Mouse (Mus musculus) naive thymus-derived CD4-positive, alpha-beta T cell, adult 2 months (primary cell): ENCODE measurements around the gene Gpr27.

Experiments
- DNase-seq: peaks from one replicate; pipeline ENCODE4 v3.0.0-alpha.2; 2011; ENCODE audit warnings: low read depth

The Gpr27 gene

DNA sequence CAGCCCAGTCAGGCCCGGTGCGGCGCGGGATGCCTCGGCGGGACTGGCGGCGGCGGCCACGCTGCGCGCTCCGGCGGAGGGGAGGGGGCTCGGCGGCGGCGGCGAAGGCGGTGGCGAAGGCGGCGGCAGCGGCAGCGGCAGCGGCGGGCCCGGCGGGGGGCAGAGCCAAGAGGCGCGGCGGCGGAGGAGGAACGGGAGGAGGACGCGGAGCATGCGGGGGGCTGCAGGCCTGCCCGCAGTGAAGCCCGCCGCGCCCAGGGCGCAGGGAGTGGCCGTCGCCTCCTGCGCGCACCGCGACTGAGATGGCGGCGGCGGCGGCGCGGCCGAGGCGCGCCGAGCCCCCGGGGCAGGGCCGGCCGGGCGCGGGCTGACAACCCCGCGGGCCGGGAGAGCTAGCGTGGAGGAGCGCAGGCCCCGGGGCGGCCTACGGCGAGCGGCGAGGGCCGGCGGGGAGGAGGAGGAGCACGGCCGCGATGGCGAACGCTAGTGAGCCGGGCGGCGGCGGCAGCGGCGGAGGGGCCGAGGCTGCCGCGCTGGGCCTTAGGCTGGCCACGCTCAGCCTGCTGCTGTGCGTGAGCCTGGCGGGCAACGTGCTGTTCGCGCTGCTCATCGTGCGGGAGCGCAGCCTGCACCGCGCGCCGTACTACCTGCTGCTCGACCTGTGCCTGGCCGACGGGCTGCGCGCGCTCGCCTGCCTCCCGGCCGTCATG is at the start of gene Gpr27:
Gpr27 (plus strand) TSS at position 474 of the 710 bp plus-strand sequence.
- no peak for DNase-seq

DNA sequence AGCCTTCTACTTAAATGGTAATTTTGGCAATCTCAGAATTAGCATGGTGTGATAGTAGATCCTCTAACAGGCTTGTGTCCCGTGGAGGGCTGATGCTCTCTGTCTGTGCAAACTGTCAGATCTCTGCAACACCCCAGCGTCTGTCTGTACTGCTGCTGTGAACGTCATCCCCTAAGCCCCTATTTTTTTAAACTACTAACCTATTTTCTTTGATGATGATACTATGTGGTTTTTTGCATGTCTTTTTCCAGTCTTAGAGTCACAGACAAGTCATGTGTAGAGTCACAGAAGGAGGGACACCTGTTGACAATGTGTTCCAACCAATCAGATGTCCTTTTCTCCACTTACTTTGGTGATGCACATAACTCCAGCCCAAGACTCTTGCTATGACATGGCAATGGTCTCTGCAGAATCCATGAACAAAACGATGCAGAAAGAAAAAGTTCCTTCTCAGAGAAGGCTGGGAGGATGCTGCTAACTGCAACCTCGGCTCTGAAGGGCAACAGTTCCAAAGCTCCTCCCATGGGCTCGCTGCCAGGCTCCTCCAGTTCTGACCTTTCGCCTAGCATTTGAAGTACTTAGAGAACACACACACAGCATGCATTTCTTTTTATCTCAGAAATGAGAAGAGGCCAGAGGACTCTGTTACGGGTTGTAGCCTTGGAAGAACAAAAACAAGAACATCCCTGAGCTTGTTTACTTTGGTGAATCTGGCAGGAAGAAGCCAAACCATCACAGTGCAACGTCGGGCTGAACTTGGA is 48.9 kb upstream of the Gpr27 start:
- DNase-seq: peak; percentile 75

DNA sequence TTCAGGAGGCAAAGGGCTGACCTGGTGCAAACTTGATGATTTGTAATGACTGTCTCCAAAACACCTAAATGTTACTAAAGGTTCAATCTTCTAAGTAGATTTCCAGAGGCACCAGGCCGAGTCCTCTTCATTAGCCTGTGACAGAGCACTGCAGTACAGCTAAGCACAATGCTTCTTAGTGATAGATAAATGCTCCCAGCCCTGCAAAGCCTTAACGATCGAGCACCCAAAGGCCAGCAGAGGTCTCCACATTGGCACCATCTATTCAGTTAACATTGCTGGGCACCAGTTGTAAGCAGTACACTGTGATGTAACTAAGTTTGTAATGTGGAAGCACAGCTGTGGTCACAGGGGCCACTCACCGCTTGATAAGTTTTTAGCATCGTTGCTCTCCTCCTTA is 48.1 kb upstream of the Gpr27 start:
- DNase-seq: peak; percentile 24

DNA sequence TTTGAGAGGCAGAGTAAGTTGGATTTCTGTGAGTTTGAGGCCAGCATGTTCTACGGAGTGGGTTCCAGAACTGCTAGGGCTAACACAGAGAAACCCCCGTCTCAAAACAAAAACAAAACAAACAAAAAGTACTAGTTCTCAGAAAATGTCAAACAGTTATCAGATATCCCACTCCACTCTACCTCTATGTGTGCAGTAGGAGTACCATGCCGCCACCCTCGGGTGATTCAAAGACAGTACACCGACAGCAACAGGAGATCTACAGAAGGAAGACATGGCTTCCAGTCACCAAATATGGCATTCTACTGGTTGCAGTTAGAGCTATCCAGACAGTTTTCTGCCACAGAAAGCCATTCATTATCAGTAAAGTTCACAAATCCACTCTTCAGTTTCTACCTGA is 47.6 kb upstream of the Gpr27 start:
- DNase-seq: peak; percentile 63

DNA sequence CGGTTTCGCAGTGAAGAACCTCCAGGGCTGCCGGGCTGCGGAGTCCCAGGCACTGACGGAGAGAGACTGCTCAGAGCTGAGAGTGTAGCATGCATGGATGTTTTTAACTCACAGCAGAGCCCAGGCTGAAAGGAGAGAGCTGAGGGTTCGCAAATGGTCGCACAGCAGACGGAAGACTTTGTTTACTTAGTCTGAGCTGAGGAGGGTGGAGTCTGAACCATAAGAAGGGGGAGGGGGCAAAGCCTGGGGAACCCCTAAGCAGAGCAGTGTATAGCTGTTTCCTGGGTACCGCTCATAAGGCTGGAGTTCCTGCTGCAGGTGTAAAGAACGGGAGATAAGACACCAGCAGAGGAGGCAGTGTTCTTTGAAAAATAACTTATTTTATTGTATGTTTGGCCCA is 46.1 kb upstream of the Gpr27 start:
- DNase-seq: peak; percentile 78

DNA sequence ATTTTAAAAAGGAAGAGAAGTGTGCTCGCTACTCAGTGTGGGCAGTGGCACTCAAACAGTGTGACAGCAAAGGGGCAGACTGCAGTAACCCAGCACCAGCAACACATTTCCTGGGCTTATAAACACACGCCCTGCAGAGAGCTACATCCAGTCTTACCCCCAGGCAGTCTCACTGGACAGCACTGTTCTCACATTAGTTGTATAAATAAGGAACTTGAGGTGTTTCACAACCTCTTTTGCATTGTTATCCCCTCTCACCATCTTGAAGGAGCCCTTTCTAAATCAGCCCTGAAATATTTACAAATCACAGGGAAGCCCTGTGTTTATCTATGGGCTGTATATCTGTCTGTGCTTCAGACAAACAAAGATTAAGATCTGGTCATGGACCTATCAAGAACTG is 43.2 kb upstream of the Gpr27 start:
- DNase-seq: no peak

DNA sequence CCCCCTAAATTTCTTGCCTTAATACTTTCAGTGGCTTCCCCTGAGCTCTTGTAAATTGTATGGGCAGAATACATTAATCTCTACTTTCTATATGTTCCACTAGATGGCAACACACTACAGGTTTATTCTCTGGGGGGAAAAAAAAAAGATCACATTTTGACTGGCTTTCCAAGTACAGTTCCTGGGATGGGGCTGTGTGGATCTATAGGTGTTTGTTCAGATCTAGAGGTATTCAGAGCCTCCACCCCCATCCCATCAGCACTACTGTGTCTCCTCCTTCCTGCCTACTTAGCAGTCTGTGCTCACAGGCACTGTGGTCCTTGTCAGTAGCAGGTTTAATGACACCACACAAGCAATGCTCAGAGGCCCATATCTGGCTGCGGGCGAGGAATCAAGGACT is 40.1 kb upstream of the Gpr27 start:
- DNase-seq: peak; percentile 29

DNA sequence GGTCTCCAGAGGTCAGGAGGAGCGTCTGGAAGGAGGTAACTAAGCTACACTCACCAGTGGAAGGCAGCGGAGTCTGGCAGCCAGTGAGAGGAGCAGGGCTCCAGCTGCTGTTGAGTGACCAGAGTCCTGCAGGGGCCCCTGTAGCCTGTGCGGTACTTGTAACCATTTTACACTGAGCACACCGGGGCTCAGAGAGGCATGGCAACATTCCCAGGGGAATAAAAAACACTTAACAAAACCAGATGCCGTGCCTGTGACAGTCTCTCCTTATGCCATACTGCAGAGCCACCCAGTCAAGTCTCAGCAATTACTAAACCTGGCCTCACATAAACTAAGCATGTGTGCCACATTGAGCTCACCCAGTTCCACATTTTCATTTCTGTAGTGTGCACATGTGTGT is 38.1 kb upstream of the Gpr27 start:
- no peak for DNase-seq

DNA sequence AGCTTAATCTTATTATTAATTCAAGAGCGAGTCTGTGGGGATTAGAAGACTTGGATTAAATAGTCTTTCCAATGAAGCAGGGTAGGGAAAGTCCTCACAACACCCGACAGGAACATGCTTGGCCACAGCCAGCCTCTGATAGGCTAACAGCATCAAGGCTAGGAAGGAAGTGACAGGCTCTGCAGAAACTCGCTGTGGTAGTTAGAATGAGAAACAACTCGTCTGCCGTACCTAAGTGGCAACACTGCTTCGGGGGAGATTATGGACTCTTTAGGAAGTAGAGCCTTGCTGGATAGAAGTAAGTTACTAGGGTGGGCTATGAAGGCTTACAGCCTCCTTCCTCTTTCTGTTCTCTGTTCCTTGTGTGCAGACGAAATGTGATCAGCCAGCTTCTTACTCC is 37.0 kb upstream of the Gpr27 start:
- peak; percentile 75 for DNase-seq

DNA sequence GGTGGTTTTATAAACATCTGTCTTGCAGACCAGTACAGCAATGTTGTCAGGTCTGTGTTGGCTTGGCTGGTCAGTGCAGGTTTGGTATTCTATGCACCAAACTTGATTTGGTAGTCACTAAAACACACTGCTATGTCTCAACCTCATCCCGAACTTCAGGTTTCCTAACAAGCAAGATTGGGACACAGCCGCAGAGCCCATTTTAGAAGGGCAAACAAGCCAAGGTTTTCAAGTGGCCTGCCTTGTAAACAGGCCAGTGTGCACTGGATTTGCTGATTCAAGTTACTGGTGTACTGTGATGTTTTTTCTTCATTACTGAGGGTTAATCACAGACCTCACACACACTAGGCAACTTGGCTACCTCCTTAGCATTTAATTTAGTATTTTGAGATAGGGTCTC is 36.4 kb upstream of the Gpr27 start:
- no peak for DNase-seq

DNA sequence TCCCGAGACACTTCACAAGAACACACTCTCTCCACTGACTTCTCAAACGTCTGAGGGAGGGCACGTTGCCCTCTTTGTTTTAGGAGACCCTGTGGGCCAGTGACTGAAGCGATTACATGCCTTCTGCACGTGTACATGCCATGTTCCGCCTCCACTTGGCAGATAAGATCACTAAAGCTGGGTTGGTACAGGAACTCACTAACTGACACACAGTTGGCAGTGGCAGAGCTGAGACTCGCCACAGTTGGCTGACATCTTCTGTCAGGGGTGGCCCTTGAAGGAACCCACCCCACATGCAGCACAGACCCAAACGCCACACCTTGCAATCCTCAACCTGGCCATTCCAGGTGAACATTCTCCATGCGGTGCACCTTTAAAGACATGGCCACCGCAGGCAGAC is 33.9 kb upstream of the Gpr27 start:
- DNase-seq: peak; percentile 67

DNA sequence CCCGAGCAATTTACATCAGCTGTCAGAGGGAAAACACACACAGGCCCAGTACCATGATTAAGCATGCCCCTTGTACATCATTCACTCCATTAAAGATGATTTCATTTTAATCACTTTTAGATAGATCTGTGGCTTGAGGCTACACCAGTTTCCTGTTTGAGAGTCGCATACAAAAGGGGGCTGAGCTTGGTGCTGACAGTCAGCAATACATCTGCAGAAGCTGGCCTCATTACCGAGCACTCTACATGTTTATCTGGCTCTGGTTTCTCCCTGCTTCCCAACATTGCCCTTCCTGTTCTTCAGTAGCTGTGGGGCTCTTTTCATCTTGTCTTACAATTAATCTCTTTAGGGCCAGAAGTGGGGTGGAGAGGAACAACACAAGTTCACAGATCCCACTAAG is 32.0 kb upstream of the Gpr27 start:
- DNase-seq: peak; percentile 49

DNA sequence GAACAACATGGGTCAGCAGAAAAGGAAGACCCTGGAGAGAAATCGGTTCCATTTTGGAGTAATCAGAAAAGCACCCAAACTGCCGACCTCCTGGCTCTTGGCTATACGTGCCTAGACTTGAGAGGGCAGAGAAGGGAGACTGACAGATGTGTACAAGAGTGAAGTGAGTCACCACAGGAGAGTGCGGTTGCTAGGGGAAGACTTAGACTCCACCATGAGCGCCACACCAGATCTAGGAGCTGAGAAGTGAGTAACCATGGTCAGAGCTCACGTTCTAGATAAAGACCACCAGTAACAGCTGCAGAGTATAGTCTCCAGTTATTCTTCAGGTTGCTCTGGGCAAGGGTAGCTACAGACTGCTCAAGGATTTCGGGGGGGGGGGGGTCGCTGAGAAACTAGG is 29.2 kb upstream of the Gpr27 start:
- no peak for DNase-seq

DNA sequence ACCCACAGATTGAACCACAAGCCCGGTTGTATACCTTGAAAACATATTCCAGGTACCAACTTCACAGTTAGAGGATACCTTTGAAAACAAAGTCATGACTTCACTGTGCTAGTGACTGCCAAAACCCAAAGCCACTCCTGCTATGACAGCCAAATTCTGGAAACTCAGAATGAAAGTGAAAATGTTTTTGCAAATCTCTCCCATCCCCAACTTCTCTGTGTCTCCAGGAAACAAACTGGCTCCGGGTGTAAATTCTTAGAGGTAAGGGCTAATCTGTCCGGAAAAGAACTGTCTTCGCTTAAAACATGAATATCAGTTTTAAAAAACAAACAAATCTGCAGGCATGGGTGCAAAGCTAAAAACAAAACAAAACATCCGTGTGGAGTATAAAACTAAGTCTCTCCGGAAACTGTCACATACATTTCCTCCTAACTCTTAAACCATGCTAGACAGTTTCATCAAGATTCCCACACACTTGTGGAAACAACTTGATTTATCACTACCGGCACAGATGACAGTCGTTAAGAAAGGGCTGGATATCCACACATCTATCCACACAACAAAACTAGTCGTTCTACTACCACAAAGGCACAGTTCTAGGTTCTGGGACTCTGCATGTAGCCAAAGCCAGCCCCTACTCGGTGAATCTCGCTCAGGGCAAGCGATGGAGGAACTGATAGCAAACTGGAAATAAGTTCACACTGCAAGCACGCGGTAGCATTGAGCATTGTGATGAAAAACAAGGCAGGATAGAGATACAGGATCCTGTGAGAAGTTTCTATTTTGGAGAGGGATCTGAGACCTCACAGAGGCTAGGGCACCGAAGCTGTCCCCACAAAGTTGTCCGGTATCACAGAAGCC is 26.8 kb upstream of the Gpr27 start:
- DNase-seq: peak; percentile 70

DNA sequence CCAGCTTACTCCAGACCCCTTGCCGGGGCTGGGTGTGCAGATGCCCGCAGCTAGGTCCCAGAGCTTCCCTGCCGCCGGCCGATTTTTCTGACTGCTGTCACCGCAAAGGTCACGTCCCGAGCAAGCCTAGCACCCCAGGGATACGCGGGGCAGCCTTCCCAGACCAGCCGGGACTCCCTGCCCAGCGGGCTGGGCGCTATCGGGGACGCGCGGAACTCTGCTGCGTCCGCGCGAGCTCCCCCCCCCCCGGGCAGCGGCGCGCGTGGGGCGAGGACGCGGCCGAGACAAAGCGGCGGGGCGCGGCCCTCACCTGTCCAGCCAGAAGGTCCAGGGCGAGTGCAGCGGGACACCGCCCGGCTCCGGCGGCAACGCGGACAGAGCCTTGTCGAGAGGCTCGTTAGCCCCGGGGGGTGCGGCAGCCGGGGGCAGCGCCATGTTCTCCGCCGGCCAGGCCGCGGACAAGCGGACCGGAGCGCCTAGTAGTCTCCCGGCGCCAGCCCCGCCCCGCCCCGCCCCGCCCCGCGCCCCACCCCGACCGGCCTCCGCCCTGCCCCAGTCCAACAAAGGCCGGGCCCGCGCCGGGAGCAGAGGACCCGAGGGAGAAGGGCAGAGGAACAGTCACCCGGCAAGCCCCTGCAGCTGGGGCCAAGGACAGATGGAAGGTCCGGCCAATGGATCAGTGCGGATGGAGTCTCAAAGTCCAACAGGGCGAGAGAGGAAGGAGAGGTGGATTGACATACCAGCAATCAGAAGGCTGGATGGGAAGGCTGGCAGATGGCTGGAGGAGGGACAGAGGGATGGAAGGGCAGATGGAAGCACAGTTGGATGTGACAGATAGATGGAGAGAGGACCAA is 25.9 kb upstream of the Gpr27 start, which contains the start of the genes Eif4e3 and Gm20696:
Eif4e3 (minus strand) TSS at position 454 of the 854 bp plus-strand sequence.
Gm20696 (minus strand) TSS at position 480 of the 854 bp plus-strand sequence.
- peak; percentile 45 for DNase-seq

DNA sequence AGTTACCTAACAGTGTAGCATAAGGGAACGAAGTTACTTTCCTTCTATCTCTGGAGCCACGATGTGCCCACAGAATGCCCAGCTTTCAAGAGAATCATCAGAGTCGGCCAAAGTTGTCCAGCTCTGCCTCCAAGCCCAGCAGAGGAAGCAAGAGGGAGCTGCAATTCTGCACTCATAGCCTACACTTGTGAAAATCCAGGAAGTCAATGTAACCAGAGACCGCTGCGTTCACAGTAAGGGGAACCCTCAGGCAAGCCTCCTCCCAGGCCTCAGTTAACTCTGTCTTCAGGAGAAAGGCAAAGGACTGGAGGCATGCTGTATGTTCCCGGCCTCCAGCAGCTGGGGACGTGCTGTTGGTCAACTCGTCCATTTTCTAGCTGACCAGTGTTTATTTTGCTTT is 25.2 kb upstream of the Gpr27 start:
- DNase-seq: no peak

DNA sequence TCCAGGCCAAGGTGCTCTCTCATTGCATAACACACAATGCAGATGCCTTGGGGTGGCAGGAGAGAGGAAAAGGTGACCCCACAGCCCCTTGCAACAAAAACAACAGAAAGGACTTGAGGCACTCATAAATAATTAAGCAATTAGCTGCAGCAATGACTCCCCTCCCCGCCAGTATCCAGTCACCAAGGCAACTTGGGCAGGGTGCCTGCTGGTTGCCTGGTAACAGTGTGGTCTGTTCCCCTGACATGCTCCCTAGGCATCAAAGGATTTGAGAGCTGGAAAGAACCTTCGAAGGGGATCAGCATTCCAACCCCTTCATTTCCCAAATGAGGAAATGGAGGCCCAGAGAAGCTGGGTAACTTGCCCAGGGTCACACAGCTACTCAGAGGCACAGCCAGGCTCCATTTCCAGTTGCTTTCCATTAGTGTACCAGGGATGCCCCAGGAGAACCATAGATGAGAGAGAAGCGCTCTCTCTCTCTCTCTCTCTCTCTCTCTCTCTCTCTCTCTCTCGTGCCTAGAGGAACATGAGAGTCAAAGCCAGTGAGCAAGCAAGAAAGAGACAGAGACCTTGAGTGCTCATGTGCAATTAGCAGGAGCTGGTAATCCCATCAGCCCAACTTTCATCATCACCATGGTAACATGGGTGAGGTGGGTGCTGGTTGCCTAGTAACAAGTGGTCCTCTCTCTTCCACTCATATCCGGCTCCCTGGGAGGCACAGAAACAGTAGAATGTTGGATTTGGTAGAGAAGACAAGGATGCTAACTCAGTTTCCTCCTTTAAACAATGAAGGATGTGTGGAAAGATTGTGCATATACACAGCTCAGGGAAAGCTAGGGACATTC is 22.8 kb upstream of the Gpr27 start:
- DNase-seq: no peak

DNA sequence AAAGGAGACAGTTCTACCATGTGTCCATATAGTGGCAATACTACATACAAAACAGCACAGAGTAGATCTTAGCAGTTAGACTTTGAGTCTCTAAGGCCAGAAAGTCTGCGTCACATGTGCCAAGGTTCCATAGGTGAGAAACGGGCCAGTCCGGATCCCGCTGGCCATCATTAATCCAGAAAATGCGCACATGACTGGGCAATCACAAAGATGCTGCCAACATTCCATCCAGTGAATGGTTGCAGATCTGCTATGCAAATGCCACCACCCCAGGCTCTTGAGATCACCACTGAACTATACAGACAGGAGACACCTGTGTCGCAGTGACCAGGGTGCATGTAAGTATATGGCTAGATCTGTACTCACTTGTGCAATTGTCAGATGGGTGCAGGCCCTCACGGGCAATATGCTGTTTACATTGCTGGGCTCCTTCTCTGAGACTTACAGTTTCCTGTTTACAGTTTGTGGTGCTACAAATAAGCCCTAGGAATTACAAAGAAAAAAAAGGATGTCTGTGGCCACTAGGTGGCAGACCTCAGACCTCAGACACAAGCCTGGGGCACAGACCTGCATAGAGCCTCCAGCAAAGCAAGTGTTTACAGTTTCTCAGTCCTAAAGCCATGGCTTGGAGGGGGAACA is 21.9 kb upstream of the Gpr27 start:
- DNase-seq: peak; percentile 84

DNA sequence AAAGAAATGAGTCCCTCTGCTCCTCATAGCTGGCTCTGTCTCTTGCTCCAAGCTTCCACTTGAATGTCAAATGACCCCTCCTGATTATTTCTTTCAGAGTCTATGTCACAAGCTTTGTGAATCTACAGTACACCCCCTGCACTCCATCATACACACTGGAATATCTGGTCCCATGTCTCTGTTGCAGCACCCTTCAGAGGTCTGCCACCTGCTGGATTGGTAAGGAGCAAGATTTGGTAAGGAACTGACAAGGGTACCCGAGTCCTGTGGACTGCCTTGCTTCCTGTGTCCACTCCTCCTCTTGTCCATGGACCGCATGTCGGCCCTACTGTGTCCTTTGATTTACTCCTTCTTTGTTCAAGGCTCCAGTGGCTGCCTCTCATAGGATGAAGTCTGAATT is 20.7 kb upstream of the Gpr27 start:
- DNase-seq: no peak

DNA sequence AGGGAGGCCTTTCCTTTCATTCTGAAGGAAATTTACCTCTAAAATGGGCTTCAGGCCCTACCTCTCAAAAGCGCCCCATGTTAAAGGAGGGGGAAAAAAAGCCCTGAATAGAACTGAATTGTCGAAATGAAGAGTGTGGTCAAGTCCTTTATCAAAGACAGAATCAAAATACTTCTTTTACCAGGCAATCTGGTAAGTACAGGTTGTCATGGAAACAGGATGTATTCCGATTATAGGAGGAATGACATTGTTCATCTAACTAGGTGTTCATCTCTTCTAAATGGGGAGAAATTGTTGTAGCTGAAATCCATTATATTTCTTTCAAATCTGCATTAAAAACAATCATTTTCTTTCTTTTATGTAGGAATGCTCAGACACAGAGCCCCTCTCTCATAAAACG is 18.0 kb upstream of the Gpr27 start:
- no peak for DNase-seq
